Mouse (Mus musculus) C2C12 (cell line): ENCODE measurements around the gene Auts2.

Source experiments
- CTCF ChIP-seq: IDR thresholded peaks from one replicate; pipeline ENCODE4 v1.5.1; 2011; ENCODE audit not compliant: control insufficient read depth, insufficient read depth, insufficient read length
- FOSL1 ChIP-seq: IDR thresholded peaks from one replicate; pipeline ENCODE4 v1.8.0; 2011; ENCODE audit warnings: mild to moderate bottlenecking, low read length; ENCODE audit not compliant: poor library complexity, insufficient read depth, severe bottlenecking
- MAX ChIP-seq: IDR thresholded peaks from one replicate; pipeline ENCODE4 v1.6.1; 2011; ENCODE audit warnings: mild to moderate bottlenecking, control low read depth
- USF1 ChIP-seq: IDR thresholded peaks from one replicate; pipeline ENCODE4 v1.6.1; 2011; ENCODE audit warnings: low read depth, mild to moderate bottlenecking, control low read depth, moderate library complexity

DNA sequence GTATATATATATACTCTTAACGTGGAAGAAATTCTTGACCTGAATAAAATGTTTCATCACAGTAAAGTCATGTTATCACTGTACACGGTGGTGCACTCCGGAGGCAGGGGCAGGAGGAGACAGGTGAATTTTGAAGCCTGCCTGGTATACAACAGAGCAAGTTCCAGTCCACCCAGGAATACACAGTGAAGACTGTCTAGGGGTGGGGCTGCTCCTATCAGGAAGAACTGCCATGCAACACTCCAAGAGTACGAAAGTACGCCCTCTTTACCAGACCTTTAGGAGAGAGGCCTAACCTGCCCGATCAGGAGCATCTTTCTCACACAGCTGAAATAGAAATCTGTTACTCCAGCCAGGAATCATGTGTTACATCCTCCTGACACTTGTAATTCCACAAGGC is 28.6 kb downstream of the Auts2 start:
- no peak for TF ChIP-seq CTCF
- TF ChIP-seq MAX = no peak
- no peak for TF ChIP-seq USF1
- TF ChIP-seq FOSL1 = no peak
